Mouse (Mus musculus) 3T3-L1 (cell line): ENCODE data around the gene Psmd13.

Experiments
- DNase-seq: peaks from one replicate; pipeline ENCODE4 v3.0.0-alpha.2; 2015; ENCODE audit warnings: low read depth, low spot score

Psmd13 gene

DNA sequence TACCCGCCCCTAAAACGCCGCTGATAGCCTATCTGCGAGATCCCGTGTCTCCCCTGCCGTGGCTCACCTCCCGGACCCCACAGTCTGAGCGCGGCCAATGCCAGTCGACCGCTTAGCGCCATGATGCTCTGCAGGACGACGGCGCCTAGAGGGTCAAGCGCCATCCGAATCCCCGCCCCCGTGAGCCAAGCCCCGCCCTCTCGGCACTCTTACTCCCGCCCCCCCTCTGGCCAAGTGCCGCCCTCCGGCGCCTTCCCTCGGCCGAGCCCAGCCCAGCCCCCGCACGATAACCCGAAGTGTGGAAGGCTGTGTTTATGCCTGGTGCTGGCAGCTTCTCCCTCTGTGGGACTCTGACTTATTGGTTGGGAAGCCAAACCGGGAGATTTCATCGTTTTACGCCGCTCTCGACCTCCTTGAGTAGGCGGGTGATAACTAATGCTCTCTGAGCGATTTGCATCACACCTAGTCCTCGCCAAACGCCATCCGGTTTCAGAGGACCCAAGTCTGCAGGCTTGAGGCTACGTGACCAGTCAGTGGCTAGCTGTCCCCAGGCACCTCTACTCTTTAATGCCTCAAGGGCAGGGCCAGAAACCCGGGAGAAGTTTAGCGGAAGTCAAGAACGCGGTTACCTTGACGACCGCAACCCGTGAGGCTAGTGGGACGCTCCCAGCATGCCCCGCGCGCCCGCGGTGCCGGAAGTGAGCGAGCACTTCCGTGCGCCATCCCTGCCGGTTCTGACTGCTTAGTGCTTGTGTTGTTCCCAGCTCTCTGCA lies at the start of gene Psmd13, which contains the start of gene Sirt3:
TSS of gene Psmd13 (plus strand) at position 273 of the 773 bp plus-strand sequence.
TSS of gene Sirt3 (minus strand) at position 614 of the 773 bp plus-strand sequence.
- peak; percentile 93 for DNase-seq

DNA sequence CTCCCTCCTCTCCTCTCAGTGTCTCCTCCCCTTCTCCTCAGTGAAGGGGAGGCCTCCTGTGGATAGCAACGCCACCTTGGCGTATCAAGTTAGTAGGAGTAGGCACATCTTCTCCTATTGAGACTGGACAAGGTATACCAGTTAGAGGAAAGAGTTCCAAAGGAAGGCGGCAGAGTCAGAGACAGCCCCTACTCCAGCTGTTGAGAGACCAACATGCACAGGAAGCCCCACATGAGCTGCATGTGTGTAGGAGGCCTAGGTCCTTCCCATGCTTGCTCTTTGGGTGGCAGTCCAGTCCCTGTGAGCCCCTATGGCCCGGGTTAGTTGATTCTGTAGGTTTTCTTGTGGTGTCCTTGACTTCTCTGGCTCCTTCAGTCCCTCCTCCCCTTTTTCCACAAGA lies 48.4 kb upstream of the Psmd13 start:
- DNase-seq, result no peak

DNA sequence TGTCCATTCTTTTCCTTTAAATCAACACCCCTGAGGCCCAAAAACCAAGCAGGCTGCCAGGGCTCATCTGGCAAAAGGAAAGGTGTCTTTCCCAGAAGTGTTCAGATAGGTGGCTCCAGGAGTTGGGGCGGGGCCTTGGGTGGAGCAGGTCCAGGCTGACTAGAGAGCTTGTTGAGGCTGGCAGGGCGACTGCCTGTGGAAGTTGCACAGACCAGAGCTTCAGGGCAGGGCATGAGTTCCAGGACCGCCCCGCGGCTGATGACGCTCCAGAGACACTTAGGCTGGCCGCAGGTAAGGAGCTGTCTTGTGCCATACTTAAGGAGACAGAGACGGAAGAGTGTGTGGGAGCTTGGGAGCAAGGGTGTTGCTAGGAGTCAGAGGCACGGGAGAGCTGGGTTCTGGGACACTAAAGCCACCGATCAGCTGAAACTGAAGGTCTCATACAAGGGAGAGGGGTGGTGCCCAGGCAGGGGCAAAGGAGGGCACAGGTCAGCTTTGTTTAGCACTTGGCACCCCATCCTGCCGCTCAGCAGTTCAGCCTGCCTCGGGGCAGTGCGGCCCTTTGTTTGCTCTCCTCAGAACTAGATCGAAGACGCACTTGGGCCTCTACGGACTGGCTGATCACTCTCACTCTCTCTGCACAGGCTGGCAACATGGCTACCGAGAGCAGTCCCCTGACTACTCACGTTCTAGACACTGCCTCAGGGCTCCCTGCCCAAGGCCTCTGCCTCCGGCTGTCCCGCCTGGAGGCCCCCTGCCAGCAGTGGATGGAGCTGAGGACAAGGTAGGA lies 46.6 kb upstream of the Psmd13 start, which contains the start of gene Urah:
TSS of gene Urah (plus strand) at position 51 of the 790 bp plus-strand sequence.
- no peak for DNase-seq

DNA sequence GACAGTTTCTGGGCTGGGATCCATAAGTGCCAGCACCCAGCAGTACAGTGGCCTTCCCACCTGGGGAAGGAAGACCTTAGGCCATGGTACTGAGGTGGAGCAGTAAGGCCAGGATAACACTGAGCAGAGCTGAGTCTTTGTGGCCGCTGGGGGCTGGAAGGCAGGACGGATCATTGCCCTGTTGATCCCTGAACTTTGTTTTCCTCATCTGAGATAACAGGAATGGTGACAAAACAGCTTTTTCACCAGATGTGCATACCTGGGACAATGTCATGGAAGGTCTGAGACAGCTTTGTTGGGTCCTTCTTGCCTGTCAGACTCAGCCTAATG lies 46.0 kb upstream of the Psmd13 start:
- no peak for DNase-seq

DNA sequence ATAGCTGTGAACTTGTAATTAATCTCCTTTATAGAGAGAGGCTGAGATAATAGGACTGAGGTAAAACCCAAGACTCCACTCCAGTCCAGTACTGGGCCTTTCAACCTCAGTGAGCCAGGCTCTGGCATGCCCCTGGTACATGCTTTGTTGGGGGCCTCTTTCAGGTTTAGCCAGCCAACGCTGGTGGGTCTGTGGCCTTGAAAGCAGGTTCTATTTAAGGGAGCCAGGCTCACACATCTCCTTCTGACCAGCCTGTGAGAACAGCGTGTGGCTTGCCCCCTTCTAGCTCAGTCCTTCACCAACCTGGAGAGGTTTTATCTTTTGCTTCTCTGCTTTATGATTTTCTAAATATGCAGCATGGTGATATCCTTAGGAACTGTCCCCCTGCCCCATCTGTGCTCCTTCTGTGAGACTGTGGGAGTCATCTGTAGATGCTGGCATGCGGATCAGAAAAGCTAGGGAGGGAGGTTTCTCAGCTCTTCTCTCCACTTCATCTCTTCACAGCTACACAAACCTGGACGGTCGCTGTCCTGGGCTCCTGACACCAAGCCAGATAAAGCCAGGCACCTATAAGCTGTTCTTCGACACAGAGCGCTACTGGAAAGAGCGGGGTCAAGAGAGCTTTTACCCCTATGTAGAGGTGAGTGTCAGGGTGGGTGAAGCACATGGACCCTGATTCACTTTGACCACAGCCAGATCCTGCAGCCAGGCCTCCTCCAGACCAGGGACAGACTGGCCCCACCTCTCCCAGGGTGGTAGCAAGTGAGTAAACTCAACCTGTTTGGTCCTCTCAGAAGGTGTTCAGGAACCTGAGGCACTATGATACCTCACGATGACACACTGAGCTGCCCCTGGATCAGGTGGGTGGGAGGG lies 45.3 kb upstream of the Psmd13 start:
- DNase-seq, result no peak

DNA sequence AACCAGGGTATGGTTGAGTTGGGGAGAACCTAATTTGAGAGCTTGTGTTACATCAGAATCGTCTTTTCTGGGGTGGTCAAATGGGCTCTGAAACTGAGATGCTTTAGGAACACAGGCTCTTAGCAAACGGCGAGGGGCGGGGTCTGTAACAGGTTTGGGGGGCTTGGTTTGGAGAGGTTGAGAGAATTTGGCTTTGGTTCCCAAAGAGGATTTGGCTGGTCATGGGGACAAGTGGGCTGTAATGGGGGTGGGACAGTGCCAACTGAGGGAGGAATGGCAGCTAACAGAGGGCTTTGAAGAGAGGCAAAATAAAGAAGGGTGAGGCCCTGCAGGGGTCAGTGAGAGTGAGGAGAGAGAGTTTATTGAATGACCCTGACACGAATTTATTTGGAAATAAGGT lies 42.2 kb upstream of the Psmd13 start:
- DNase-seq, result no peak

DNA sequence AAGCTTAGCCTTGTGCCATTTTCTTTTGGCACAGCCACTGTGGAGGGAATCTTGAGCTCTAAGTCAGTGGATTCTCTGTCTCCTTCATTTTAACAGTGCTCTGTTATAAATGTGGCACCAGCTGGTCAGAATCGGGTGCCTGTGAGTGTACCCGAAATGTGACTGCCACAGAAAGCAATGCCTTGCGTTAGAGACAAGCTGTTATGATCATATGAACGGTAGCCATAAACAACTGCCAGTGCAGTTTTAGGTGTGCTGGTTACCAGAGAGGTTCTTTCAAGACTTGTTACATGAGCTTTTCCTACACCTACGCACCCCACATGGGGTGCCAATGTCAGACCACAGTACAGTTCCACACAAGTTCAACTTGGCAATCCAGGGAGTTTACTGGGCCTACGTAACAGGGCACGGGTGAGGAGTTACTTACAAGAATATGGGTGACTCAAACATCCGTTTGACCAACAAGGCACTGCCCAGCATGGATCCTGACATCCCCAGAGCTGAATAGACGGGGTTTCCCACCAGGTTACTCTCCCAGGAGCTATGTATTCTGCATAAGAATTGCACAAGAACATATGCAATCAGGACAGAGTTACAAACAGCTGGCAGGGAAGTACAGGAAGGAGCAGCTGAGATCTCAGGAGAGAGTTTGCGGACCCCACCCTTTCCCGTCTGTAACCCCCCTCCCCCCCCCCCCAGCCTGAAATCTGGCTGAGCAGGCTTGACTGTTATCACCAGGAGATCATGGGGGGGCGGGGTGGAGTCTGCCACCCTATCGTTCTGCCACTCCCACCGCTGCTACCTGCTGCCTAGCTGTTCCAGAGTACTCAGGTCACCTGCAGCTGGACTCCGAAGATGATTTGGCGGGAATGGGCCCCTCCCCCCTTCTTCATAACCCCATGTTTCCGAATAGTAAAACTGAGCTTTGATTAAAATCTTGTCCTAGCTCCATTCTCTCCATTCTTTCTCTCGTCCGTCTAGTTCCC lies 40.7 kb upstream of the Psmd13 start:
- DNase-seq, result peak; percentile 14

DNA sequence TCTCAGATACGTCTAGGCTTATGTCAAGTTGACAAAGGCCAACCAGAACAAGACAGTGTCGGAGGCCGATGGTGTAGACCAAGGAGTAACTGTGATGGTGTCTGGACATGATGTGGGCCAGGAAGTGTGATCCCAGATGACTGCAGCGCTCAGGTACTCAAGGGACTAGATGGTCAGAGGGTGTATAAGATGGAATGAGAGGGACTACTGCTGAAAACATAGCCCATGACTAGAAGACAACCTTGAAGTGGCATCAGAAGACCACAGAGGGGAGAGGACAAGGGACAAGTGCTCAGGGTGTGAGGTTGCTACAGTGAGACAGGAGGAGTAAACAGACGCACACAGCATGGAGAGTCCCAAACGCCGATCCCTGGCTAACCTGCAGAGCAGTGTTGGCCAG lies 38.0 kb upstream of the Psmd13 start:
- no peak for DNase-seq

DNA sequence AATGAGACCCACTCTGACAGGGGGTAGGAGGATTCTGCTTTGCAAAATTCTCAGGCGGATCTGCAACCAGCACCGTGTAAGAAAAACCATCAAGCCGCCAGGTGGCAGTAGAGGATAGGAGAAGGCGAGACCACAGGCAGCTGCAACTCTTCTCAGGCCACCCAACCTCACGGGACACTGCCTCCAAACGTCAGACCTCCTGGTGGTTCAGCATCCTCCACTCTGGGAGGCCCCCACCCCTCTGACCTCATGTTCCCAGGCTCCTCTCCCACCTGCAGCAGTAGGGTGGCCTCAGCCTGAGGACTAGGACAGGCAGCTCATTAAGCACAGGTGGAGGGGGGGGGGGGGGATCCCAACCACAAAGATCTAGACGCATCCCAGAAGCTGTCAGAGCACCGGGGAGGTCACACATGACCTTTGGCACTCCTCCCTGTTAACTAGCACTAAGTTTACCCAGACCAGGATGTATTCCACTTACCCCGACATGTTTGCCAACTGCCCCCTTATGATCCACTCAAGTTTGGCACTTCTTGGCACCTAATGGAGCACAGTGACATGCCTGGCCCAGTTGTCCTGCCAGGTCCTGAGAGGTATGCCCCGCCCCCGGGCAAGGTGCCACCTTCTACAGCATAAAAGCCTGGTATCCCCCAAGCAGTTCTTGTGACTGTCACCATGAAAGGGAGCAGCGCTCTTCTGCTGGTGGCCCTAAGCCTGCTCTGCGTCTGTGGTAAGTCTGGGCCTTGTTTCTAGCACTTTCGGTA lies 36.7 kb upstream of the Psmd13 start, which contains the start of gene Scgb1c1:
TSS of gene Scgb1c1 (plus strand) at position 643 of the 761 bp plus-strand sequence.
- peak; percentile 88 for DNase-seq

DNA sequence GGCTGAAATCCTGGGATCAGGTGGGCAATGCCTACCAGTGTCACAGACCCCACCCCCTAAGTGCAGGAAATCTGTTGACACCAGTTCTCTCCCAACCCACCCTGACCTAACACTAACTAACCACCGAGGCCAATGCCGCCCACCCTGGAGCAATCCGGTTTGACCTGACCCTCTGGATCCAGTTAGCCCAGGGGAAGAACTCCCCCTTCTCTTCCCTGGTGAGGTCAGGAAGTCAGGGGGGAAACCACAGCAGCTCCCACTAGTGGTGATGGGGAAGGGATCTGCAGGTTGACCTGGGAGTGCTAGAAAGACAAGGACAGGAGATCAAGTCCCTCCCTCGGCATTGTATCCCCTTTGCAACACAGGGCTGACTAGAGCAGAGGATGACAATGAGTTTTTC lies 36.1 kb upstream of the Psmd13 start:
- no peak for DNase-seq

DNA sequence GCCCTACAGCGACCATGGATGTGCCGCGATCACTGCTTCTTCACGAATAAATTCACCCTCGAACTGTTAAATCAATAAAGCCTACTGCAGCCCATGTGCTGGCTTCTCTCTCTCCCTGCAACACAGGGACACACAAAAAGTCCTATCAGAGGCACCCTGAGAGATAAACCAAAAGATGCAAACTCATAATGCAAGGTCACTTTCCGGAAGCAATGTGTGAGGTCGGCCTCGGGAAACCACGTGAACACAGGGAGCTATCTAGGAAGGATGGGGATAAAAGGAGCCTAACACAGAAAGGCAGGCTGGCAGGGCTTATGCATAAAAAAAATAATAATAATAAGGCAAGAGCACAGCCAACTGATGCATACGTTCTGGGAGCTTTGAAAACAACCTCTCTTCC lies 35.1 kb upstream of the Psmd13 start:
- no peak for DNase-seq

DNA sequence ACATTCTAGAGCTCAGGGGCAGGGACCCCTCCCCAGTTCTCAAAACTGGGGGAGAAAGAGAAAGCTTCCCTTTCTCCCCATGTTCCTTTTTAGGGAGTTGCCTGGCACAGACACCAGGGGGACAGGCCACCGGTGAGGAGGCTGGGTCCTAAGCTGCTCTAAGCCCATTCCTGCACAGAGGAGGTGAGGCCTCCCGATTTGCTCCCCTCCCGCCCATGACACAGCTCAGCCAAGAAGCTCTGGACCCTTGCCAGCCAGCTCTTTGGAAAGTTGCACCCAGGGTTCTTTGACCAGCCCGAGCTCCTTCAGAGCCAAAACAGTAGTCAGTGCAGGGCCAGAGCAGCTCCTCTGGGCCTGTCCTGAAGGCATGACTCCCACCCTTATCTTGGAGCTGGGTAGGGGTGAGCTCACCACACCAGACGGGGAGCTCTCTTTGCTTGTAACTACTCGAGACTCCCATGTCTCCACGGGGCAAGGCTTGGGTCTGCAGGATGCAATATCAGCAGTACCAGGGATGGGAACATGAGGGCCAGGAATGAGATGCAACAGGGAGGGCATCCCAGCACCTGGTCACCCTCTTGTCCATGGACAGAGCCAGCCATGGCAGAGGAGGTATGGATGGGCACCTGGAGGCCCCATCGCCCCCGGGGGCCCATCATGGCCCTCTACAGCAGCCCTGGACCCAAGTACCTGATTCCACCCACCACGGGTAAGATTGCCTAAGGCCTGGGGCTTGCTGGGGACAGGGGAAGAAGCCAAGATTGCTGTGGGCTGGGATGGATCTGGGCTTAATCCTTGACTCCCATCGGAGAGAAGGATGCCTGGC lies 33.8 kb upstream of the Psmd13 start, which contains the start of gene Odf3:
TSS of gene Odf3 (plus strand) at position 51 of the 826 bp plus-strand sequence.
- DNase-seq, result peak; percentile 34

DNA sequence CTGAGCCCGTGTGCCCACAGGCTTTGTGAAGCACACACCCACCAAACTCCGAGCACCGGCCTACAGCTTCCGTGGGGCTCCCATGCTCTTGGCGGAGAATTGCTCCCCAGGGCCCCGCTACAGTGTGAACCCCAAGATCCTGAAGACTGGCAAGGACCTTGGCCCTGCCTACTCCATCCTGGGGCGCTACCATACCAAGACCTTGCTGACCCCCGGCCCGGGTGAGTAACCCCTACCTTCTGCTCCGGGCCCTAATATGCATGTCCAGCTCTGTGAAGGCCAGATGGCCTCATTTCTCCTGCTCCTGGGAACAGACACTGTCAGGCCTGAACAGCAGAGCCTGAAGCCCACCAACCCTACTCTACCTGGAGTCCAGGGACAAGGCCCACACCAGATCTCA lies 33.2 kb upstream of the Psmd13 start:
- DNase-seq, result no peak

DNA sequence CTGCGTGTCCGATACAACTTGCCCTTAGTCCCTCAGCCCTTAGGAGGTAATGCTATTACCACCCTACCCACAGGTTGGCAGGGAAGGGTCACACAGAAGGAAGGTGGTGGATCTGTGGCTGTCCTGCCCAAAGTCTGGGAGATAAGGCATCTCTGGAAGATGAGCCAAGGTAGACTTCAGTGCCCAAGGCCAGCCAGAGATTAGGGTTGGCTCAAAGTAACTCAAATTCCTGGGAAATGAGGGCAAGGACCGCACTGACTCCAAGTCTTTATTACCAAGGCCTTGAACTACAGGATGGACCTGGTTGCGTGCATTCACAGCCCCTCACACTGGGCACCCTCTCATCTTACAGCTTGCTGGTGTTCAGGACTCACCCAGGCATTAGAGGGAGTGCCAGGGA lies 29.9 kb upstream of the Psmd13 start:
- DNase-seq, result no peak

DNA sequence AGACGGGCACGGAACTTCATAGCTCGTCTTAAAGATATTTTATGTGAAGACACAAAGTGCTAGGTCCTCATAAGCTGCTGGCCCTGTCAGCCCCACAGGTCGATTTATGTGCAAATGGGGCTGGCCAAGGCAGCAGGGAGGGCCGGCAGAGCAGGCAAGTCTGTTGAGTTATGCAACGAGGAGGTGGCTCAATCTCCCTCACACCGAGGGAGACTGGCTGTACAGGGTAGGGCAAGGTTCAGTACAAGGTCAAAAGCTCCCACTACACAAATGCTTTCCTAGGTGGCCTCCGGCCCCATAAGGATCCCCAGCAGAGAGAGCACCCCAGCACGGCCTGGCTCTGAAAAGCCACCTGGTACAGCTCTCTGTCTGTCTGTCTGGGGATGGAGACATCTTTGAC lies 28.4 kb upstream of the Psmd13 start:
- no peak for DNase-seq

DNA sequence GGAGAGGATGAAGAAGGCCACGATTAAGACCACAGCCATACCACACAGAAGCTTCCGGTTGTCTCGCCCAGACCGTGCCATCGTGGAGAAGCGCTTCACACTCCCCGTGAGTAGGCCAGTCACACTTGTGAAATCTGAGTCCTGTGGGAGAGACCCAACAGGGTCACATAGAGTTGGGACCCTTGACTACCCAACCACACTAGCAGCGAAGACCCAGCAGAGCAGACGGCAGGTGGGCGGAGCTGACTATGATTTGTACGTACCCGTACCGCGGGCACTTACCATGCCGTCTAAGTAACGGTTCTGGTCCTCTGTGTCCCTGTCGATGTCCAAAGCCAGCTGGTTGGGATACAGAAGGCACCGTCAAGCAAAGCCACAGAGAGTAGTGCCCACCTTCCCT lies 27.3 kb upstream of the Psmd13 start:
- no peak for DNase-seq

DNA sequence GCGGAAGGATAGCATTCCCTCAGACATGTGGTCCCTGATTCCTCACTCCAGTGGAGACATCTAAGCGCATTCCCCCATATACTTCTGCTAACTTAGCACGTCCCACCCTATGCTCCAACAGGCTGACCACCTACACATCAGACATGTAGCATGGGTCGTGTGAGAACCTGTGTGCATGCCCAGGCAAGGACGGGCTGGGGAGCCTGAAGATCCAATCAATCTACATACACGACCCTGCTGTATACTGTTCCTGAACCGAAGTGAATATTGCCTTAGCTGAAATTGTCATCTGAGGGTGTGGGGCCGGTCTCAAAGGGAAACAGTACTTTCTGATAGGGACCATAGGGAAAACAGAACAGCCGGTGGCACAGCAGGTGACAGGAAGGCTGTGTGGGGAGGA lies 26.6 kb upstream of the Psmd13 start:
- DNase-seq, result no peak

DNA sequence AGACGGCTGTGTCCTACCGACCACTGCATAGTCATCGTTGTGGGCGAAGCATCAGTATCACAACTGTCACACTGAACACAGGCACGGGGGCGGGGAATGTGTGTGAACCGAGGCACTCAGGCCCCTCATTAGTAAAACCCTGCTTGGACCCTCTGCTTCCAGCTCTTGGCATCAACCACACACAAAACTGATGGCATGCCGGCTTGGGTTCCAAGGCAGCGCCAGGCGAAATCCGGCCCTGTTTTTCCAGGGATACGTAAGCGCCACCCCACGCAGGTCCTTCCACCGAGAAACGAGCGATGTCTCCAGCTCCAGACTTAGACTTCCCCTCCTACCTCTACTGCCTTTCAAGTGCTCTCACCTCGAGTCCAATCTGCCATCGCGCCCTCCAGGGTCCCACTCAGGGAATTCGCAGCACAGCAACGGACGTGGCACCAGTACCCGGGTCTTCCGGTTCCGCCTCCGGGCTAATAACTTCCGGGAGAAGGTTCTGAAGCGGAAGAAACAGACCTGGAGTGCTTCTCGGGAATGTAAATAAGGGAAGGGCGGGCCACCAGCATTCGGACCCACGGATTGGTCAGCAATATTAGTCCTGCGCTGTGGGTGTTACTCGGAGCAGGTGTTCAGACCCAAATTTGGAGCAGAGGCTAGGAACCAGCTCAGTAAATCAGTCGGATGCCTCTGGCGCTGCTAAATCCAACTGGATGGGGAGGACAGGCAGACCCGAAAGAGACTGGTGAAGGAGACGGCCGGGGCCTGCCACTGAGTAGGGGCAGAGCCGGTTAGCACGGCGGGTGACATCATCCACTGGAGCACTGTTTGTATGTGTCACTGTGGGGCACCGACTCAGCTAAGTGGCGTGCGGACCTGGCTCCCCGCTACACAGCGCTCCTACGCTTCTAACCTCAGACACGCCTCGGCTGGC lies 25.6 kb upstream of the Psmd13 start, which contains the start of gene Gm45785:
TSS of gene Gm45785 (minus strand) at position 472 of the 925 bp plus-strand sequence.
- DNase-seq, result peak; percentile 96
